Mouse (Mus musculus) heart, adult 2 months (tissue): ENCODE measurements around the gene Plxdc1. TPM values are rescaled to one million over a fixed set of nuclear protein-coding genes. Genes with fewer than 3 reads are reported as not detected.
A peak's percentile ranks its signal among the peaks of the same experiment; 100 is the strongest.

Experiments
- DNase-seq, 2 experiments: peaks; one replicate each; pipeline ENCODE4 v3.0.0; 2021
- H3K27ac ChIP-seq: fragments of 200-600 bp; 2 replicates; pipeline ENCODE4 v1.8.1; 2022
- H3K27me3 ChIP-seq: fragments of 200-500 bp; 2 replicates; pipeline ENCODE4 v1.6.1; 2012; ENCODE audit warnings: mild to moderate bottlenecking, low read length, inconsistent platforms, mixed read lengths; ENCODE audit not compliant: control insufficient read depth, insufficient read depth
- H3K36me3 ChIP-seq: fragments of 200-500 bp; 2 replicates; pipeline ENCODE4 v1.6.1; 2012; ENCODE audit warnings: low read length, inconsistent platforms; ENCODE audit not compliant: control insufficient read depth, insufficient read depth
- H3K4me1 ChIP-seq: fragments of 200-500 bp; 2 replicates; pipeline ENCODE4 v1.6.1; 2011; ENCODE audit warnings: low read length; ENCODE audit not compliant: control insufficient read depth, insufficient read depth
- H3K4me3 ChIP-seq: fragments of 200-600 bp; 2 replicates; pipeline ENCODE4 v1.8.1; 2022
- H3K79me2 ChIP-seq: fragments of 200-500 bp; replicated peaks from 2 replicates; pipeline ENCODE4 v1.6.1; 2012; ENCODE audit warnings: mild to moderate bottlenecking, inconsistent platforms, low read length, moderate library complexity, mixed read lengths; ENCODE audit not compliant: control insufficient read depth, insufficient read depth
- H3K9ac ChIP-seq: fragments of 200-500 bp; 2 replicates; pipeline ENCODE4 v1.6.1; 2012; ENCODE audit warnings: low read depth, mild to moderate bottlenecking, control low read depth, inconsistent platforms, low read length, mixed read lengths
- CTCF ChIP-seq: fragments of 200-600 bp; IDR thresholded peaks from 2 replicates; pipeline ENCODE4 v1.8.1; 2022; ENCODE audit warnings: antibody characterized with exemption, mild to moderate bottlenecking, moderate library complexity
- EP300 ChIP-seq: fragments of 200-500 bp; IDR thresholded peaks from 2 replicates; pipeline ENCODE4 v1.6.1; 2011; ENCODE audit warnings: low read depth, low read length, control low read depth; ENCODE audit not compliant: insufficient read depth
- POLR2A ChIP-seq: fragments of 200-500 bp; IDR thresholded peaks from 2 replicates; pipeline ENCODE4 v1.6.1; 2011; ENCODE audit warnings: mild to moderate bottlenecking, low read depth, low read length, control low read depth; ENCODE audit not compliant: insufficient read depth
- WGBS: fragments of 180-500 bp; shearing (Covaris S2); methylation state at CpG from one replicate; pipeline ENCODE4 v1.1.7; 2018; 5-methylcytosine and 5-hydroxymethylcytosine counted together
- intact Hi-C: fragments of 180-260 bp; cut with DNase I; formaldehyde crosslinking; loops from one replicate; pipeline ENCODE4 v1.15.1; 2025
- polyA plus RNA-seq: library from polyadenylated mRNA; depleted of rRNA; stranded (reverse); fragments of >200 nt; gene quantifications from 2 replicates; pipeline ENCODE4 v1.2.3, GENCODE M21; 2012
- total RNA-seq, 2 experiments: library from RNA; stranded (reverse); gene quantifications; 2 replicates each; pipeline ENCODE4 v1.2.3; 2021

The Plxdc1 gene
- total and polyA plus RNA-seq, 3 experiments = 4.5 to 6.6 (median 5.5) TPM

- no peak overlapping the region; the same call in 1 of the 2 replicates for H3K27ac ChIP-seq
- 89% methylated on average over 2 of the region's 2 CpGs for WGBS
- intact Hi-C loops = no loop called here
Observed at GRCm38 (mm10) chr11:97905540-97905939, 80.7 kb downstream of the Plxdc1 start.

GRCm38 (mm10) chr11:97904801-97905200 lies 81.4 kb downstream of the Plxdc1 start:
- peaks cover 1% of the 10 kb centered on the region for H3K4me1 ChIP-seq
- no peaks in the 10 kb centered on the region for H3K27me3 ChIP-seq
- no peaks in the 10 kb centered on the region for H3K79me2 ChIP-seq
- intact Hi-C loops = no loop called here
- H3K4me3 ChIP-seq = no peak overlapping the region
- H3K9ac ChIP-seq = no peak overlapping the region
- no peak for TF ChIP-seq CTCF
- TF ChIP-seq EP300 = no peak
- no peak for TF ChIP-seq POLR2A
- no peak overlapping the region for H3K27ac ChIP-seq
- no peaks in the 10 kb centered on the region for H3K36me3 ChIP-seq
- DNase-seq = no peak
- 78% methylated on average over 13 of the region's 13 CpGs for WGBS

More at GRCm38 (mm10) chr11:97905540-97905939, 80.7 kb downstream of the Plxdc1 start:
- Histone ChIP-seq H3K27me3 (no peaks in the 10 kb centered on the region), H3K79me2 (no peaks in the 10 kb centered on the region), H3K9ac (no peak overlapping the region), H3K36me3 (no peaks in the 10 kb centered on the region), H3K4me1 (no peaks in the 10 kb centered on the region), H3K4me3 (no peak overlapping the region)
- DNase-seq = no peak
- TF ChIP-seq POLR2A (no peak), CTCF (no peak), EP300 (no peak)

- no peaks in the 10 kb centered on the region for H3K79me2 ChIP-seq
- peaks cover 1% of the 10 kb centered on the region for H3K4me1 ChIP-seq
- no peak overlapping the region for H3K9ac ChIP-seq
- no peak overlapping the region for H3K4me3 ChIP-seq
- 79% methylated on average over 6 of the region's 6 CpGs for WGBS
- H3K36me3 ChIP-seq = no peaks in the 10 kb centered on the region
- no peak for TF ChIP-seq POLR2A
- no peak for TF ChIP-seq EP300
- no peak for TF ChIP-seq CTCF
- intact Hi-C loops = no loop called here
- no peak overlapping the region for H3K27ac ChIP-seq
- no peak for DNase-seq
- H3K27me3 ChIP-seq = no peaks in the 10 kb centered on the region
Observed at GRCm38 (mm10) chr11:97901806-97902205, 84.4 kb downstream of the Plxdc1 start.

GRCm38 (mm10) chr11:97899822-97900221 lies 86.4 kb downstream of the Plxdc1 start:
- Histone ChIP-seq H3K4me1 (peaks cover 1% of the 10 kb centered on the region), H3K4me3 (no peak overlapping the region), H3K9ac (no peak overlapping the region), H3K36me3 (no peaks in the 10 kb centered on the region), H3K79me2 (no peaks in the 10 kb centered on the region), H3K27ac (peak overlapping the region; percentile 74), H3K27me3 (no peaks in the 10 kb centered on the region)
- TF ChIP-seq EP300 (peak; percentile 93), CTCF (peak; percentile 97), POLR2A (0 out of 2 replicates have a peak, but pooled peaks have one; percentile 19)
- DNase-seq = peak; percentile 85 to 86
- intact Hi-C loops = loop anchor here (1.0 kb wide), 2 partner anchors 87 to 175 kb away; no protein-coding TSS in a partner anchor
- WGBS = 0% methylated on average over 2 of the region's 2 CpGs

GRCm38 (mm10) chr11:97897568-97898185 lies 88.6 kb downstream of the Plxdc1 start:
- Histone ChIP-seq H3K36me3 (no peaks in the 10 kb centered on the region), H3K79me2 (no peaks in the 10 kb centered on the region), H3K9ac (no peak overlapping the region), H3K27ac (no peak overlapping the region), H3K4me3 (no peak overlapping the region), H3K27me3 (no peaks in the 10 kb centered on the region), H3K4me1 (peaks cover 1% of the 10 kb centered on the region)
- TF ChIP-seq EP300 = no peak
- no peak for TF ChIP-seq CTCF
- TF ChIP-seq POLR2A = no peak
- intact Hi-C loops = no loop called here
- no peak for DNase-seq
- WGBS = 71% methylated on average over 3 of the region's 3 CpGs

GRCm38 (mm10) chr11:97896655-97897054 lies 89.6 kb downstream of the Plxdc1 start:
- H3K36me3 ChIP-seq = no peaks in the 10 kb centered on the region
- no peak overlapping the region for H3K9ac ChIP-seq
- no peak for DNase-seq
- no peak overlapping the region for H3K4me3 ChIP-seq
- 51% methylated on average over 4 of the region's 4 CpGs for WGBS
- no peaks in the 10 kb centered on the region for H3K79me2 ChIP-seq
- peaks cover 1% of the 10 kb centered on the region for H3K4me1 ChIP-seq
- intact Hi-C loops = no loop called here
- H3K27me3 ChIP-seq = no peaks in the 10 kb centered on the region
- TF ChIP-seq CTCF (no peak), POLR2A (no peak), EP300 (no peak)
- H3K27ac ChIP-seq = no peak overlapping the region
